Mouse (Mus musculus) cortical plate, adult 2 months (tissue): Measurements from ENCODE around the gene Art5.
A peak's percentile ranks its signal among the peaks of the same experiment; 100 is the strongest.

Experiments used
- CTCF ChIP-seq: fragments of 200-500 bp; IDR thresholded peaks from 2 replicates; pipeline ENCODE4 v1.5.1; 2011; ENCODE audit warnings: mild to moderate bottlenecking, control low read depth, low read length; ENCODE audit not compliant: insufficient read depth; ENCODE audit errors: extremely low read depth
- POLR2A ChIP-seq: fragments of 200-500 bp; IDR thresholded peaks from 2 replicates; pipeline ENCODE4 v1.6.1; 2011; ENCODE audit warnings: mild to moderate bottlenecking, low read length, control low read depth; ENCODE audit not compliant: insufficient read depth; ENCODE audit errors: extremely low read depth

GRCm38 (mm10) chr7:102076714-102077296 is 32.5 kb downstream of the Art5 start:
- TF ChIP-seq CTCF = peak; percentile 50
- no peak for TF ChIP-seq POLR2A
